ENCODE assay signal across 18 mouse cellular contexts in the genomic region with DNA sequence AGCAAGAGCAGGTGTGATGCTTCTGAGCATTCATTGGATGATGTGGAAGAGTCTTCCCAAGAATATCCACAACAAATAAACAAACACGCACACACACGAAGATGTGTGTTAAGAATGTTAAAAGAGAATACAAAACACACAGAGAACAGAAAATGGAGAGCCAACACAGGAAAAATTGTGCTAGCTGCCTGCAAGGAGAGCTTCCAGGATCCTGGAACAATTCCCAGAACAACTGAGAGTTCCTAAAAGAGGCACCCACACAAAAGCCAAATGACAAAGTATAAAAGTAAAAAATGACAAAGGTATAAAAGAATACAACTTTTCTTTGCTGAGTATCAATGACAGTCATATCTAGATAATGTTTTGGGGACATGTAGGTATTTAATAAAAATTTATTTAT.
"Had no signal": no experiment of that assay in that cellular context is flagged by ENCODE, and none has a peak within 500 bp of the region (broad histone marks: within the 10 kb centered on the region; RNA-seq: fewer than 3 reads in every experiment).

No protein-coding gene starts in this region.

- H3K9me3 ChIP-seq: midbrain, embryonic 10.5 days; neural tube, embryonic 13.5 days; neural tube, embryonic 15.5 days; stomach, embryonic 15.5 days had no signal

- H3K36me3 ChIP-seq: midbrain, embryonic 10.5 days; neural tube, embryonic 13.5 days; neural tube, embryonic 15.5 days; stomach, embryonic 15.5 days had no signal

- H3K4me1 ChIP-seq: neural tube, embryonic 13.5 days; neural tube, embryonic 15.5 days; stomach, embryonic 15.5 days had no signal

- H3K27ac ChIP-seq: liver, embryonic 14.5 days; midbrain, embryonic 10.5 days; neural tube, embryonic 13.5 days; neural tube, embryonic 15.5 days; stomach, embryonic 15.5 days; stomach, postnatal 0 days had no signal

- H3K4me2 ChIP-seq: lung, embryonic 14.5 days; neural tube, embryonic 13.5 days; neural tube, embryonic 15.5 days; stomach, embryonic 15.5 days had no signal

- ATAC-seq: midbrain, embryonic 16.5 days had no signal

- H3K4me3 ChIP-seq: midbrain, embryonic 10.5 days; myocyte; neural tube, embryonic 13.5 days; neural tube, embryonic 15.5 days; stomach, embryonic 15.5 days had no signal

- DNase-seq: lung, adult 18-20 months; lung, embryonic 14.5 days; lung, postnatal 10 days; lung, postnatal 4 days; midbrain, embryonic 14.5 days; retina, postnatal 1 day; right cerebral cortex, adult 18-20 months; thymus, adult 18-20 months; thymus, postnatal 14 days; thymus, postnatal 36 days had no signal

- H3K9ac ChIP-seq: liver, embryonic 14.5 days; lung, embryonic 14.5 days; neural tube, embryonic 13.5 days; neural tube, embryonic 15.5 days; stomach, embryonic 15.5 days had no signal

- H3K27me3 ChIP-seq: neural tube, embryonic 13.5 days; neural tube, embryonic 15.5 days; stomach, embryonic 15.5 days had no signal
